ENCODE assay signal across 41 mouse cellular contexts in the genomic region with DNA sequence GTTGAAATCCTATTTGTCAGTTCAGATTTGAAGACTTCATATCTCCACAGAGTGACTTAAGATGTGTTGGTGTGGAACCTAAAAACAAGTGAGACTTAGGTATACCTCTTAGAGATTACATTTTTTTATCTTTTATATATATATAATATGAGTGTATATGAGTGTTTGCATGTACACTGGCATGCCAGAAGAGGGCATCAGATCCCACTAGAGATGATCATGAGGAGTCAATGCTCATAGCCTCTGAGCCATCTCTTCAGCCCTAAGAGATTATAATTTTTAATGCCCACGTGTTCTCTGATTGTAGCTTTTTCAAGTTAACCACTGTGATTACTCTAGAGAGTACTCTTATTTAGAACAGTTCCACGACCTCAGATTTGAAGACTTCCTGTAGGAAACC. TPM values are rescaled to one million over a fixed set of nuclear protein-coding genes. Genes with fewer than 3 reads are reported as not detected.
"Had no signal": no experiment of that assay in that cellular context is flagged by ENCODE, and none has a peak within 500 bp of the region (broad histone marks: within the 10 kb centered on the region; RNA-seq: fewer than 3 reads in every experiment).

A gene (plus strand): TSS at position 326 of the 400 bp plus-strand sequence.

- H3K4me1 ChIP-seq: heart, embryonic 13.5 days; heart, embryonic 15.5 days; hindbrain, embryonic 13.5 days; hindbrain, embryonic 15.5 days; kidney, embryonic 15.5 days; limb, embryonic 13.5 days; limb, embryonic 15.5 days; liver, embryonic 12.5 days had no signal

- H3K4me2 ChIP-seq: heart, embryonic 11.5 days; heart, embryonic 13.5 days; heart, embryonic 15.5 days; hindbrain, embryonic 13.5 days; hindbrain, embryonic 15.5 days; kidney, embryonic 15.5 days; limb, embryonic 13.5 days; limb, embryonic 15.5 days; liver, embryonic 12.5 days had no signal

- H3K9me3 ChIP-seq: heart, embryonic 13.5 days; heart, embryonic 15.5 days; hindbrain, embryonic 13.5 days; hindbrain, embryonic 15.5 days; kidney, embryonic 15.5 days; limb, embryonic 13.5 days; limb, embryonic 15.5 days; liver, embryonic 12.5 days had no signal

- ATAC-seq: hindbrain, postnatal 0 days; liver, embryonic 12.5 days had no signal

- H3K27me3 ChIP-seq: heart, embryonic 13.5 days; heart, embryonic 15.5 days; hindbrain, embryonic 13.5 days; hindbrain, embryonic 15.5 days; kidney, embryonic 15.5 days; limb, embryonic 13.5 days; limb, embryonic 15.5 days; liver, embryonic 12.5 days had no signal

- H3K4me3 ChIP-seq: gastrocnemius, adult 2 months; heart, adult 2 months; heart, embryonic 13.5 days; heart, embryonic 15.5 days; hindbrain, embryonic 13.5 days; hindbrain, embryonic 15.5 days; kidney, embryonic 15.5 days; limb, embryonic 13.5 days; limb, embryonic 15.5 days; liver, embryonic 12.5 days had no signal

- H3K36me3 ChIP-seq: heart, embryonic 13.5 days; heart, embryonic 15.5 days; hindbrain, embryonic 13.5 days; hindbrain, embryonic 15.5 days; kidney, embryonic 15.5 days; limb, embryonic 13.5 days; limb, embryonic 15.5 days; liver, embryonic 12.5 days had no signal

- H3K9ac ChIP-seq: heart, embryonic 13.5 days; heart, embryonic 15.5 days; hindbrain, embryonic 13.5 days; hindbrain, embryonic 15.5 days; kidney, embryonic 15.5 days; limb, embryonic 13.5 days; limb, embryonic 15.5 days; liver, embryonic 12.5 days had no signal

- H3K27ac ChIP-seq: gastrocnemius, adult 2 months; heart, adult 2 months; heart, embryonic 13.5 days; heart, embryonic 15.5 days; hindbrain, embryonic 13.5 days; hindbrain, embryonic 15.5 days; hindbrain, postnatal 0 days; kidney, embryonic 15.5 days; kidney, postnatal 0 days; limb, embryonic 13.5 days; limb, embryonic 15.5 days; liver, embryonic 12.5 days had no signal

- DNase-seq: gastrocnemius, adult 2 months; gastrocnemius, postnatal 10 days; gastrocnemius, postnatal 25 days; heart, adult 11 months; heart, adult 2 months; heart, postnatal 14 days; heart, postnatal 36 days; kidney, adult 11 months; kidney, adult 2 months; kidney, adult 9 months; kidney, postnatal 14 days; kidney, postnatal 36 days; layer of hippocampus, adult 9-11 months; layer of hippocampus, postnatal 36 days; left cerebral cortex, postnatal 4 days had no signal

RNA-seq across cellular contexts. Expression of the gene that starts here (rescaled TPM):
- total RNA-seq: gastrocnemius, adult 2 months; gastrocnemius, postnatal 10 days; gastrocnemius, postnatal 25 days; heart, adult 2 months; heart, postnatal 14 days; heart, postnatal 36 days; hematopoietic stem cell, adult 5-6 weeks; hindbrain, postnatal 0 days; layer of hippocampus, adult 18-20 months; layer of hippocampus, adult 8-10 months; layer of hippocampus, postnatal 14 days; layer of hippocampus, postnatal 36 days; left cerebral cortex, adult 18-20 months; left cerebral cortex, adult 8-10 months; left cerebral cortex, postnatal 10 days; left cerebral cortex, postnatal 25 days; left cerebral cortex, postnatal 4 days; liver, adult 2 months had no signal
- polyA plus RNA-seq: frontal cortex, adult 2 months; gonadal fat pad, adult 2 months; heart, adult 2 months; heart, embryonic 11.5 days; heart, embryonic 13.5 days; heart, embryonic 15.5 days; heart, postnatal 0 days; hindbrain, embryonic 11.5 days; hindbrain, embryonic 13.5 days; hindbrain, embryonic 15.5 days; hindbrain, postnatal 0 days; intestine, embryonic 14.5 days; kidney, adult 2 months; kidney, embryonic 15.5 days; kidney, postnatal 0 days; limb, embryonic 11.5 days; limb, embryonic 13.5 days; limb, embryonic 15.5 days; liver, adult 2 months; liver, embryonic 12.5 days had no signal
